Mouse (Mus musculus): Measurements from ENCODE around the gene Nrxn3. TPM values are rescaled to one million over a fixed set of nuclear protein-coding genes. Genes with fewer than 3 reads are reported as not detected.

Nrxn3 gene
- total RNA-seq, 2 experiments from 2014 or later, result 185 to 191 TPM

- peak; percentile 34 to 49 for DNase-seq (ENCODE audit: extremely low spot score in 1 of 2, low spot score in 2 of 2)
- intact Hi-C loops (cut with DNase I), result no loop called here
Measured at GRCm38 (mm10) chr12:88800990-88801655, 78.4 kb downstream of the Nrxn3 start.

- intact Hi-C loops (cut with DNase I), result no loop called here
- DNase-seq (ENCODE audit: extremely low spot score in 1 of 2, low spot score in 2 of 2), result no peak
Measured at GRCm38 (mm10) chr12:88801656-88802007, 79.0 kb downstream of the Nrxn3 start.

- intact Hi-C loops (cut with DNase I), result no loop called here
- DNase-seq (ENCODE audit: extremely low spot score in 1 of 2, low spot score in 2 of 2), result no peak
Measured at GRCm38 (mm10) chr12:88808947-88809346, 86.3 kb downstream of the Nrxn3 start.

- DNase-seq (ENCODE audit: extremely low spot score in 1 of 2, low spot score in 2 of 2), result peak in 1 of 2 experiments; percentile 32
- intact Hi-C loops (cut with DNase I), result no loop called here
Measured at GRCm38 (mm10) chr12:88812173-88812572, 89.5 kb downstream of the Nrxn3 start.

- intact Hi-C loops (cut with DNase I), result no loop called here
- DNase-seq (ENCODE audit: extremely low spot score in 1 of 2, low spot score in 2 of 2), result no peak
Measured at GRCm38 (mm10) chr12:88816865-88817264, 94.2 kb downstream of the Nrxn3 start.

GRCm38 (mm10) chr12:88818622-88819334 lies 96.1 kb downstream of the Nrxn3 start:
- peak in 1 of 2 experiments; percentile 31 for DNase-seq (ENCODE audit: extremely low spot score in 1 of 2, low spot score in 2 of 2)
- intact Hi-C loops (cut with DNase I), result no loop called here

- intact Hi-C loops (cut with DNase I), result no loop called here
Measured at GRCm38 (mm10) chr12:88819335-88819709, 96.6 kb downstream of the Nrxn3 start.

GRCm38 (mm10) chr12:88820131-88820530 lies 97.5 kb downstream of the Nrxn3 start:
- intact Hi-C loops (cut with DNase I), result no loop called here
- DNase-seq (ENCODE audit: extremely low spot score in 1 of 2, low spot score in 2 of 2), result no peak

More at GRCm38 (mm10) chr12:88819335-88819709, 96.6 kb downstream of the Nrxn3 start:
- no peak for DNase-seq (ENCODE audit: extremely low spot score in 1 of 2, low spot score in 2 of 2)

GRCm38 (mm10) chr12:88830851-88831250 lies 108.2 kb downstream of the Nrxn3 start:
- intact Hi-C loops (cut with DNase I), result no loop called here

GRCm38 (mm10) chr12:88835821-88836220 lies 113.1 kb downstream of the Nrxn3 start:
- intact Hi-C loops (cut with DNase I), result no loop called here
- no peak for DNase-seq (ENCODE audit: extremely low spot score in 1 of 2, low spot score in 2 of 2)

More at GRCm38 (mm10) chr12:88830851-88831250, 108.2 kb downstream of the Nrxn3 start:
- DNase-seq (ENCODE audit: extremely low spot score in 1 of 2, low spot score in 2 of 2), result no peak

GRCm38 (mm10) chr12:88839724-88840123 lies 117.0 kb downstream of the Nrxn3 start:
- intact Hi-C loops (cut with DNase I), result no loop called here
- DNase-seq (ENCODE audit: extremely low spot score in 1 of 2, low spot score in 2 of 2), result no peak

GRCm38 (mm10) chr12:88841350-88841749 lies 118.7 kb downstream of the Nrxn3 start:
- intact Hi-C loops (cut with DNase I), result no loop called here
- no peak for DNase-seq (ENCODE audit: extremely low spot score in 1 of 2, low spot score in 2 of 2)

- intact Hi-C loops (cut with DNase I), result no loop called here
- no peak for DNase-seq (ENCODE audit: extremely low spot score in 1 of 2, low spot score in 2 of 2)
Measured at GRCm38 (mm10) chr12:88850400-88851179, 127.9 kb downstream of the Nrxn3 start.

GRCm38 (mm10) chr12:88854039-88854438 lies 131.4 kb downstream of the Nrxn3 start:
- no peak for DNase-seq (ENCODE audit: extremely low spot score in 1 of 2, low spot score in 2 of 2)

GRCm38 (mm10) chr12:88857701-88858100 lies 135.0 kb downstream of the Nrxn3 start:
- intact Hi-C loops (cut with DNase I), result no loop called here
- DNase-seq (ENCODE audit: extremely low spot score in 1 of 2, low spot score in 2 of 2), result no peak

More at GRCm38 (mm10) chr12:88854039-88854438, 131.4 kb downstream of the Nrxn3 start:
- intact Hi-C loops (cut with DNase I), result no loop called here

GRCm38 (mm10) chr12:88859456-88860345 lies 137.0 kb downstream of the Nrxn3 start:
- no peak for DNase-seq (ENCODE audit: extremely low spot score in 1 of 2, low spot score in 2 of 2)
- intact Hi-C loops (cut with DNase I), result no loop called here

GRCm38 (mm10) chr12:88860397-88860796 lies 137.7 kb downstream of the Nrxn3 start:
- intact Hi-C loops (cut with DNase I), result no loop called here
- no peak for DNase-seq (ENCODE audit: extremely low spot score in 1 of 2, low spot score in 2 of 2)

GRCm38 (mm10) chr12:88863069-88863468 lies 140.4 kb downstream of the Nrxn3 start:
- intact Hi-C loops (cut with DNase I), result no loop called here
- DNase-seq (ENCODE audit: extremely low spot score in 1 of 2, low spot score in 2 of 2), result no peak

- no peak for DNase-seq (ENCODE audit: extremely low spot score in 1 of 2, low spot score in 2 of 2)
- intact Hi-C loops (cut with DNase I), result no loop called here
Measured at GRCm38 (mm10) chr12:88868288-88868687, 145.6 kb downstream of the Nrxn3 start.
